Mouse (Mus musculus) olfactory bulb, adult 2 months (tissue): Measurements from ENCODE around the gene Clec16a.

Experiments
- CTCF ChIP-seq: fragments of 200-500 bp; IDR thresholded peaks from 2 replicates; pipeline ENCODE4 v1.5.1; 2012; ENCODE audit warnings: low read depth, mild to moderate bottlenecking, low read length, moderate library complexity; ENCODE audit not compliant: insufficient read depth
- POLR2A ChIP-seq: fragments of 200-500 bp; IDR thresholded peaks from 2 replicates; pipeline ENCODE4 v1.6.1; 2012; ENCODE audit warnings: mild to moderate bottlenecking, low read depth, low read length, moderate library complexity; ENCODE audit not compliant: insufficient read depth

DNA sequence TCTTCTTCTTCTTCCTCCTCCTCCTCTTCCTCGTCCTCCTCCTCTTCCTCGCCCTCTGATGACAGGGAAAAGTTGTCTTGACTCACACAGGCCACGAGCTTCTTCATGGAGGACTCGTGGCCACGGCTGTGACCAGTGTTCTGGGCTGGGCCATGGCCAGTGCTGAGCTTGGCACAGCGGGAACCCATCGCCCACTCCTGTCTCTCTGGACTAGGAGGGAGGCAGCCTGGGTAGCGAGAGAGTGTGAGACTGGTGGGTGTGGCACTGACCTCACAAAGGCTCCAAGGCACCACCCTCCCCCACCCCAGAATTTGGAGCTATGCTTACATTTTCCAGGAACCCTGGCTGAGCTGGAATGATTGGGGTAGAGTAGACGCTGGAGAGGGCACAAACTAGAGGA lies 245.6 kb downstream of the Clec16a start, which contains the start of gene Prm3:
- no peak for TF ChIP-seq CTCF
- no peak for TF ChIP-seq POLR2A
